Mouse (Mus musculus): ENCODE data around the gene Ttc17.

- TF ChIP-seq POLR2A (IDR thresholded peaks at IDR 0.05; ENCODE audit: insufficient read depth, low read length) (no peak), CTCF (IDR thresholded peaks at IDR 0.05; ENCODE audit: low read depth, low read length) (peak; percentile 41)
Measured at GRCm38 (mm10) chr2:94371093-94371492, 35.4 kb downstream of the Ttc17 start.
